Mouse (Mus musculus) brain, adult 2 months (tissue): ENCODE data around the gene Cnpy1.
A peak's percentile ranks its signal among the peaks of the same experiment; 100 is the strongest.

ENCODE experiments used
- DNase-seq: peaks from one replicate; pipeline ENCODE4 v3.0.0; 2011; ENCODE audit warnings: low read depth, low spot score

The Cnpy1 gene

GRCm38 (mm10) chr5:28191201-28192098 is 54.2 kb downstream of the Cnpy1 start:
- peak; percentile 96 for DNase-seq

DNA sequence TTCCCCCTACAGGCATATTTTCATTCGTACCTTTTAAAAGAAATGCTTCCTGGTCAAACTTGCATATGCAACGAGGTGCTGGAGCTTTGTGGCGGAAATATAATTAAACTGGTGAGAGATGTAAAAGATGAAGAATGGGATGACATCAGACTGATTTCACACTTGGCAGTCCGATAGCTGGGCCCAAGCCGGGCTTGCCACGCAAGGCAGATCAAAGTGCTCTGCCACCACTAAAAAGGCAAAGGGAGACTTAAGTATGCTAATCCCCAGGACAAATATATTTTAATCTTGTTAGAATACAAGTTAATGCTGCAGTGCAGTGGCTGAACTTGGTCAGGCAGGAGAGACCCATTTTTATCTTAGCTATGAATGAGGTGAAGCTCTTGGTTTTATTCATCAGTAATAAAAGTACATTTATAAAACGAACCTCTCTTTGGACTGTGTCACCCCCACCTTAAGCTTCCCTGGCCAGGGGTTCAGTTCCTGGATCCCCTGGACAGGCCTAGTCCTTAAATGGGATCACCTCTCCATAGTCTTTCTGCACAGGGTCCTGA is 66.3 kb downstream of the Cnpy1 start:
- DNase-seq: no peak

DNA sequence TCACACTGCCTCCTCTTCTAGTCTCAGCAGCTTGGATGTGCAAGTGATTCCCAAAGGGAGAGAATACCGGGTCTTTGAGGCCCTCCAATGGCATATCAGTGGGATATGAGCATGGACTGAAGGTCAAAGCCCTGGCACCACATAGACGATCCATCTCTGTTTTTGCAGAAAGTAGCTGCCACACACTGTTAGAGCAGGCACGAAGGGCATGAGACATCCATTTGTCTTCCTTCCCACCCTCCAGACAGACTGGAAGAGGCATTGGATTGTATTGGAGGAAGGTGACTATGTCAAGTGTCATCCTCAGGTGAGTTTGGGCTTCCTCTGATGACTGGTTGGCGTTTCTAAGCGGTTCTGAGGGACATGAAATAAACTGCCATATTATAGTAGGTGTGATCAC is 67.3 kb downstream of the Cnpy1 start:
- no peak for DNase-seq

DNA sequence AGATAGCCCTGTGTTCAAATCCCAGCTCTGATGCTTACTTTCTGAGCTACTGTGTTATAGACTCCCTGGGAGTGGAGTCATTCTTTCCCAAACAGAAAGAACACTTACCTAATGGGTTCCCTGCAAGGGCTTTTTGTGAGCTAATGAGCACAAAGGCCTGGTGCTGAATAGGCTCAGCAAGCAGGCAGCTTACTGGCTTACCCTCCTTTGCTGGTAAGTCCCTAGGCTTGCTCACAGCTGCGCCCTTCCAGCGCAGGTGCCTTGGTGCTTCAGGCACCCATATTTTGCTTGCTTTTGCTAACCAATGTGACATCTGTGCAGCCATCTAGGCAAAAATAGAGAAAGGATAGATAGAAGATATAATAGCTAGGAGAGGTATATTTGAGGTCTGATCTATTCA is 69.0 kb downstream of the Cnpy1 start:
- DNase-seq: no peak

DNA sequence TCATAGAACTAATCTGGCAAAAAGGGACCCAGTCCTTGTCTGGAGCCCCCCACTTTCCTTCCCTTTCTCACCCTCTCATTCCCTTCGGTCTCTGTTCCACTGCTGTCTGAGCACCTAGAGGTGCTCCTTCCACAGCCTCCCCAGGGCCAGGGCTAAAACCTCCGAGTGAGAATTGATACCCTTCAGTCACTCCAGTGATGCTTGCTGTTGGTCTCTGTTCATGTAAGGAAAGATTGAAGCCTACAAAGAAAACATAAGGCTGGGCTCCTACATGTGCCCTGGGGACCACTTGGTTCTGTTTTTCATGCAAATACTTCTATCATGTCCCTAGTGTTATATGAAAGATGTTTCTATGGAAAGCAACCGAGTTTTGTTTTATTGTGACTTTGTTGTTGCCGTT is 69.6 kb downstream of the Cnpy1 start:
- no peak for DNase-seq

- DNase-seq: no peak
Measured at GRCm38 (mm10) chr5:28175570-28175919, 70.1 kb downstream of the Cnpy1 start.

DNA sequence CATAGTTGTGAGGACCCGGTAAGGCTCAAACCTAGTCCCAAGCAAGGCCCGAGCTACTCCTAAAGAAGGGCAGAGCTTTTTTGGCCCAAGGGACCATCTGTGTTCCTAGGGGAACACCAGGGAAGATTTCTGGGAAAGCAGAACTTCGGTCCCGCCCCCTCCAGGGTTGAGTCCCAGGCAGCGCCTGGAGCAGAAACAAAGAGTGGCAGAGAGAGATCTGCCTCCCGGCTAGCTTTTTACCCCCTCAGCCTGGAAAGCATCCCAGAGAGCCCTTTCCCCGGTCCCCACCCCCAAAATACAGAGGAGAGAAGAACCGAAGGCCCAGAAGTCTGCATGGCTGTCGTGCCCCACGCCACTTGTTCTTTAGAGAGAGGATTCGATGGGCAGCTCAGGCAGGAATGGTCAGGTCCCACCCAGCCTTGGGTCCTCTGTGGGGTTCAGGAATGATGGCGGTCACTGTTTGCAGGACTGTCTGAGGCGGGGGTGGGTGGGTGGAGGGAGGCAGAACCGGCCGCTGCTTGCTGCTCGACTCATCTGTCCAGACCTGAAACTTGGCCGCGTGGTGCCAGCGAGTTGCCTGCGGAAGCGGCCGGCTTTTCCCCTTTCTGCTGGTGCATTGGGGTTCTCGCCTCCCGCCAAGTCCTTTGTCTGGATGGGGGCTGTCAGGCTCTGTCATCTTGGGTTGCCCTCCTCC is 70.6 kb downstream of the Cnpy1 start:
- no peak for DNase-seq

DNA sequence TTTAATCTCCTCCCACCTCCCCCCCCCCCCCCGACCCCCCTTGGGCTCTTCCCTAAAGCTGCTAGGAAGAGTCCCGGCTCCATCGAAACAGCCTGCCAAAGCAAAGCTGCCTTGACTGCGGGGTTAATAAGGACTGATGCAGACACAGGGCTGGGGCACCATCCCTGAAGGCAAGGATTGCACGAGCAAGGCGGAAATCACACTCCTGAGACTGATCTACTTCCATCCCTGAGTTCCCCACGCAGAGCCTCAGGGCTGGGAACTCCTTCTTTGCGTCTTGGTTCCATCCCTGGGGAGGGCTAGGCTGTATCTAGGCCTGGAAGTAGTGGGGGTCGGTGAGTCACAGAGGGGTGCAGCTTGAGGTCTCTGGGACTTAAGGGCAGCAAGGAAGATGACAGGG is 71.5 kb downstream of the Cnpy1 start:
- DNase-seq: no peak

GRCm38 (mm10) chr5:28173674-28174073 is 71.9 kb downstream of the Cnpy1 start:
- DNase-seq: no peak

GRCm38 (mm10) chr5:28172921-28173670 is 72.5 kb downstream of the Cnpy1 start:
- DNase-seq: no peak

DNA sequence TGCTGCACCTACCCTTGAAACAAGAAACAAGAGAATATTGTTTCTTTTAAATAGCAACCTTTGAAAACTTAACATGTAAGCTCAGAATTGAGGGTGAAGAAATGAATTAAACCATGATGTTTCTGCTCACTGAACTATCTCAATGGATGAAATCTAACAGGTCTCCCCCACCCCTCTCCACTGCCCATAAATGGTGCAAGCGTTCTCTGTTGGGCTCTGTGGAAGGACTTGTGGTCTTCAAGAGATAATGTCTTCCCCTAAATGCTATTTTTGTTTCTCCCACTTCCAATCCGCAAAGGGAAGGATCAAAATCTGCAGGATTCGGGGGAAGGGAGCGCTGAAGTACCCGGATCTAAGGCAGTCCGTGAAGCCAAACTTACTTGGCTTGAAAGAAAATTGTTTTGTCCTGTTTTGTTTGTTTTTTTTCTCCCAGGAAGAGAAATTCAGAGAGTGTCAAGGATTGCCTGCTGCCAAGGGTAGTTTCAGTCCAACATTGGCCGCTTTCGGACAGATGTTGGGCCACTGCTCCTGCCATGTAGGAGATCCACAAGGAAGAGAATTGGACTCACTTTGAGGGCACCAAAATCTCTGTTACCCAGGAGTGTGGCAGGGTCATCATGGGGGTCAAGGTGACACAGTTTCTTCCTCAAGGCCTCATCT is 73.2 kb downstream of the Cnpy1 start:
- DNase-seq: no peak

DNA sequence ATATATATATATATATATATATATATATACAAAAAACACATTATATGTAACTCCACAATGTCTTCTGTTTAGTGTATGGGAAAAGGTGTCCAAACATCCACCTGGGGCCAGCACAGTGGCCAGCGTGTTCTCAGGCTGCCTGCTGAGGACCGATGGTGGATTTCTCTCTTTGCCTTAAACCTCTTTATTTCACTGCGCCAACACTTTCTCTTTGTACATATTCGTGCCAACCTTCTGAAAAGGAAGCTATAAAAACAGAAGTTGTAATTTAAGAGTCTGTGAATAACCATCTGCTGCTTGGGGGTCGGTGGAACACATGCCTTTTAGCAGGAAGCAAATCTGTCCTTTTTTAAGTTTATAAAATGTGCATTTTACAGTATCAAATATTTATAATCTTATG is 73.9 kb downstream of the Cnpy1 start:
- DNase-seq: no peak

- peak; percentile 68 for DNase-seq
Measured at GRCm38 (mm10) chr5:28170892-28171291, 74.7 kb downstream of the Cnpy1 start.

DNA sequence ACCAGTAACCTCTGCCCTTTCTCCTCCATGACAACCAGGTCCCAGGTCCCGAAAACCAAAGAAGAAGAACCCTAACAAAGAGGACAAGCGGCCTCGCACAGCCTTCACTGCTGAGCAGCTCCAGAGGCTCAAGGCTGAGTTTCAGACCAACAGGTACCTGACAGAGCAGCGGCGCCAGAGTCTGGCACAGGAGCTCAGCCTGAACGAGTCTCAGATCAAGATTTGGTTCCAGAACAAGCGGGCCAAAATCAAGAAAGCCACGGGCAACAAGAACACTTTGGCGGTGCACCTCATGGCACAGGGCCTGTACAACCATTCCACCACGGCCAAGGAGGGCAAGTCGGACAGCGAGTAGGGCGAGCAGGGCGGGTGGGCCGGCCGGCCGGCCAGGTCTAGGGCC is 75.5 kb downstream of the Cnpy1 start:
- peak; percentile 42 for DNase-seq

DNA sequence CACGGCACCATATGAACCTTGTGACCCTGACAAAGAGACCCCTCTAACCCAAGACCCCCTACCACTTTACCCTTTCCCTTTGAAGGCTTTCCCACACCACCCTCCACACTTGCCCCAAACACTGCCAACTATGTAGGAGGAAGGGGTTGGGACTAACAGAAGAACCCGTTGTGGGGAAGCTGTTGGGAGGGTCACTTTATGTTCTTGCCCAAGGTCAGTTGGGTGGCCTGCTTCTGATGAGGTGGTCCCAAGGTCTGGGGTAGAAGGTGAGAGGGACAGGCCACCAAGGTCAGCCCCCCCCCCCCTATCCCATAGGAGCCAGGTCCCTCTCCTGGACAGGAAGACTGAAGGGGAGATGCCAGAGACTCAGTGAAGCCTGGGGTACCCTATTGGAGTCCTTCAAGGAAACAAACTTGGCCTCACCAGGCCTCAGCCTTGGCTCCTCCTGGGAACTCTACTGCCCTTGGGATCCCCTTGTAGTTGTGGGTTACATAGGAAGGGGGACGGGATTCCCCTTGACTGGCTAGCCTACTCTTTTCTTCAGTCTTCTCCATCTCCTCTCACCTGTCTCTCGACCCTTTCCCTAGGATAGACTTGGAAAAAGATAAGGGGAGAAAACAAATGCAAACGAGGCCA is 76.3 kb downstream of the Cnpy1 start:
- DNase-seq: no peak

DNA sequence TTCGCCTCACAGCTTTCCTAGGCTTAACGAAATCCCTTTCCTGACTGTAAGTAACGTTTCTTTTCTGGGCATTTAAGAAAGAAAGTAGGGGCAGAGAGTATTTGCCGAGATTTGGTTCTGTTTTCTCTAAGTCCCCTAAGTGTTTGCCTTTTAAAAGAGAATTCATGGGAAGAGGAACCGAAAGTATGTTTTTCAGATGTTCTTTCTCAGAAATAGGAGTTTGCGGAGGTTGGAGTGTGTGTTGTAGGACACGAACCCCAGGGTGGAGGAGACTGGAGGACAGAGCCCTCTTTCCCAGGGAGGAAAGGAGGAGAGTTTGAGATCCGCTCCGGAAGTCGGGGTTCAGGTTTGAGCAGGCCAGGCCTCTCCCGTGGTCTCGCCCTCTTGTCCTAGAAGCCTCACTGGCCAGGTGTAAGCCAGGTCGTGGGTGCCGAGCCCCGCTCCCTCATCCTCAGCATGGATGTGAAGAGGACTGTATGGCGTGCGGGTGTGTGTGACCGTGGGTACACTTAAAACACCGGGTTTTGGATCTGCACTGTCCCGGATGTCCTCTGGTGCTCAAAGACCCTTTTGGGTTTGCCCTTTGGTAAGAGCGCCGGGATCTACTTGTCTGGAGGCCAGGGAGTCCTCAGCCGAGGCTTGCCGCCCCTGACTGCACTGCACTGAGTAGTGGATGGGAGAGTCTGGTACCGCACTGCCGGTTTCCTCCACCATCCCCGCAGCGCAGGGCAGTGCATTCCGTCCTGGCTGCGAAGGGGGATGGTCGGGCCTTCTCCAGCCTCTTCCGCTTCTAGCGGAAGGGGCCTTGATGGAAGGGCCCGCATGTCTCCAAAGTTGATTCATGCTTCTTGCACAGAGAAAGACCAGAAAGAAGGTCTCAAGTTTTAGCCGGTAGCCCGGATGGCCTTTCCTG is 77.1 kb downstream of the Cnpy1 start:
- DNase-seq: peak; percentile 25

GRCm38 (mm10) chr5:28167611-28168252 is 77.9 kb downstream of the Cnpy1 start:
- DNase-seq: peak; percentile 22

DNA sequence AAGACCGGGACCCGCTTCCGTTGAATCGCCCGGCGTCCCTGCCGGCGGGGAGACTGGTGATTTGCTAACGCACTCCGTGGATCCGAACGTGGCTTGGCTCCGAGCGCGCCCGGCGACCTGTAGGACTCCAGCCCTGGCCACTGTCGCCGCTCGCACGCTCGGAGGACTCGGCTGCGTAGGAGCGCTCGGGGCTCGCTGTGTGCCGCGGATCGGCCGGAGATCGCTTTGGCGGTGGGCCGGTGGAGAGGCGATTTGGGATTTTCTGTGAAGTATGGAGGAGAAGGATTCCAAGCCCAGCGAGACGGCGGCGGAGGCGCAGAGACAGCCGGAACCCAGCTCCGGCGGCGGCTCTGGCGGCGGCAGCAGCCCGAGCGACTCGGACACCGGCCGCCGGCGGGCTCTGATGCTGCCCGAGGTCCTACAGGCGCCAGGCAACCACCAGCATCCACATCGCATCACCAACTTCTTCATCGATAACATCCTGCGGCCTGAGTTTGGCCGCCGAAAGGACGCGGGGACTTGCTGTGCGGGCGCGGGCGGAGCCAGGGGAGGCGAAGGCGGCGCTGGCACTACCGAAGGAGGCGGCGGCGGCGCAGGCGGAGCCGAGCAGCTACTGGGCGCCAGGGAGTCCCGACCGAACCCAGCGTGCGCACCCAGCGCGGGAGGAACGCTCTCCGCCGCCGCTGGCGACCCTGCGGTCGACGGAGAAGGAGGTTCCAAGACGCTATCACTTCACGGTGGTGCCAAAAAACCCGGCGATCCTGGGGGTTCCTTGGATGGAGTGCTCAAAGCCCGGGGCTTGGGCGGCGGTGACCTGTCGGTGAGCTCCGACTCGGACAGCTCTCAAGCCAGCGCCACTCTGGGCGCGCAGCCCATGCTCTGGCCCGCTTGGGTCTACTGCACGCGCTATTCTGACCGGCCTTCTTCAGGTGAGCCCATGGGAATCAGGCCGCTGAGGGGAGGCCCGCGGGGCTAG is 79.1 kb downstream of the Cnpy1 start:
- DNase-seq: peak; percentile 42
